Mouse (Mus musculus): ENCODE results near the gene Pank4. TPM values are rescaled to one million over a fixed set of nuclear protein-coding genes. Genes with fewer than 3 reads are reported as not detected.

Gene Pank4
- polyA plus RNA-seq, 1 experiment from 2014 or later = 42.1 TPM

DNA sequence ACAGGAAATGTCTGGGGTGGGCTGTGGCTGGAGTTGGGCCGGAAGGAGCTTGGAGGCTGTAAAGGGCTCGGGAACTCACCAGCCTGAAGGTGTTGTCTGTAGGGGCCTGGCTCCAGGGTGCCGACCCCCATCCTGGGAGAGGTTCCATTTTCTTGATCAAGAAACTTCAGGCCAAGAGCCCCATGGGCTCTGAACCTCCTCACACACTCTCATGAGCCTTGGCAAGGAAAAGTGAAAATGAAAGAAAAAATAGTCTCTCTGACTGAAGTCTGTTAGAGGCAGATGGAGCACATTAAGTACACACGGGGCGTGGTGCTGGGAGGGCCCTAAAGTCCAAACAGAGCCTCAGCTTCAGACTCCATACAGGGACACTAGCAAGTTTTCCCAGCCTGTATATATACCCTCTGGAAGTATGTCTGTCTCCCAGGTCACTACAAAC, 36.0 kb upstream of the Pank4 start:
- no peak overlapping the region for H3K9ac ChIP-seq (ENCODE audit: low read depth, low read length)
- H3K4me1 ChIP-seq (ENCODE audit: control insufficient read depth, insufficient read depth, low read length) = no peaks in the 10 kb centered on the region
- WGBS = 67% methylated on average over 5 of the region's 5 CpGs
- no peak overlapping the region for H3K27ac ChIP-seq (ENCODE audit: low read length)
- no peak for ATAC-seq
- H3K36me3 ChIP-seq (ENCODE audit: control insufficient read depth, insufficient read depth, low read length) = no peaks in the 10 kb centered on the region
- H3K4me3 ChIP-seq (ENCODE audit: low read depth, low read length) = no peak overlapping the region
- no peak overlapping the region for H3K4me2 ChIP-seq (ENCODE audit: low read length)
- H3K27me3 ChIP-seq (ENCODE audit: control insufficient read depth, insufficient read depth, low read depth, low read length) = no peaks in the 10 kb centered on the region
- no peaks in the 10 kb centered on the region for H3K9me3 ChIP-seq (replicated peaks; ENCODE audit: control insufficient read depth, low read length, poor library complexity, severe bottlenecking)

DNA sequence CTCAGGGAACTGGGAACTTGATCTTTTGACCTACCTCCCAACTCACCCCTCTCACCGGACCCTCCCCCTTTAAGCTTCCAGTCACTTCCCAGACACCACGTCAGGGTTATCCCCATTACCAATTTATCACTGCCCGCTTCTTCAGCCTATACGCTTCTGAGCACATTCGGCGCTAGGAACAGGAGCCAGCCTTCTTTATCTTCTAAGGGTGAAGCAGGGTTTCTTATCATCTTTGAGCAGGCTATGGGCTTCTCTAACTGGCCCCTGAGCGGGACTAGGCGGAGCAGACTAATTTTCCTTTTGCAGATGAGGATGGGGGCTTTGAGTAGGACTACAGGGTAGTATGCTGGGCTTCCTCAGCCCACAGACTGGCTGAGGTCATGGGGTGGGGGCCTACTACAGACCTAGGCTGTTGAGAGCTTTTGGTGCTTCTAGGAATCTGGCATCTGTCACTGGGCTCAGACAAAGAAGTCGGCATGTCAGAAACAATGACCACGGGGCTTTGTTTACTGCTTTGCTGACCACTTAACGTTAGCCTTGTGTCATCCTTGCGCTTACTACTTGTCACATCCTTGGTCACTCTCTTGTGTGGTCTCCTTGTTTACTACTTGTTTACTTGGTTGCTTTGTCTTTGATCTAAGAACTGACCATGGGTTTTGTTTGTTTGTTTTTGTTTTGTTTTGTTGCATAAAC, 35.4 kb upstream of the Pank4 start, which contains the start of gene Tnfrsf14:
Gene Tnfrsf14, minus strand, starts transcription at position 169 of the 693 bp plus-strand sequence.
- Histone ChIP-seq H3K4me2 (ENCODE audit: low read length) (no peak within 1 kb of the TSS), H3K9ac (ENCODE audit: low read depth, low read length) (no peak within 1 kb of the TSS), H3K4me1 (ENCODE audit: control insufficient read depth, insufficient read depth, low read length) (no peaks in the 10 kb centered on the region), H3K27me3 (ENCODE audit: control insufficient read depth, insufficient read depth, low read depth, low read length) (no peaks in the 10 kb centered on the region), H3K36me3 (ENCODE audit: control insufficient read depth, insufficient read depth, low read length) (no peaks in the 10 kb centered on the region), H3K9me3 (replicated peaks; ENCODE audit: control insufficient read depth, low read length, poor library complexity, severe bottlenecking) (no peaks in the 10 kb centered on the region), H3K27ac (ENCODE audit: low read length) (no peak within 1 kb of the TSS), H3K4me3 (ENCODE audit: low read depth, low read length) (no peak within 1 kb of the TSS)
- ATAC-seq = no peak
- WGBS = 59% methylated on average over 12 of the region's 12 CpGs

DNA sequence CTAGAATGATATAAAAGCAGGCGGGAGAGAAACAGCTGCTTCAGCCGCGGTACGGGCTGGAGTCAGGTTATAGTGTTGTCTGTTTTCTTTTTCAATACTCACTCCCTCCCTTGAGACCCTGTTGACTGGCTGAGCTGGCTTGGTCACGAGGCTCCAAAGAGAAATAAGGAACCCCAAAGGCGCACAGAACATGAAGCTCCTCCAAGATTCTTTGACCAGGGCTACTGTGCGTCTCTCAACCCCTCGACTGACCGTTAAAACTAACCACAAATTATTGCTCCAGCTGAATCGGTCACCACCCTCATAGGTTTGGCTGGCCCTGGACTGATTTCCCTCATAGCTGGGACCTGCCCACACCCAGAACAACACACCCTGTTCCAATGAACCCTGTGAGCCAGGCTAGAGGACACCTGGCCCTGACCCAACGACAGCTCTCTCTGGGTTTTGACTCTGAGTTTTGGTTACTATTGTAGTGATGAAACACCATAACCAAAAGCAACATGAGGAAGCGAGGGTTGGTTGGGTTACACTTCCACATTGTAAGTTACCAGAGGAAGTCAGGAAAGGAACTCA, 34.7 kb upstream of the Pank4 start:
- no peak overlapping the region for H3K4me2 ChIP-seq (ENCODE audit: low read length)
- WGBS = 88% methylated on average over 12 of the region's 12 CpGs

DNA sequence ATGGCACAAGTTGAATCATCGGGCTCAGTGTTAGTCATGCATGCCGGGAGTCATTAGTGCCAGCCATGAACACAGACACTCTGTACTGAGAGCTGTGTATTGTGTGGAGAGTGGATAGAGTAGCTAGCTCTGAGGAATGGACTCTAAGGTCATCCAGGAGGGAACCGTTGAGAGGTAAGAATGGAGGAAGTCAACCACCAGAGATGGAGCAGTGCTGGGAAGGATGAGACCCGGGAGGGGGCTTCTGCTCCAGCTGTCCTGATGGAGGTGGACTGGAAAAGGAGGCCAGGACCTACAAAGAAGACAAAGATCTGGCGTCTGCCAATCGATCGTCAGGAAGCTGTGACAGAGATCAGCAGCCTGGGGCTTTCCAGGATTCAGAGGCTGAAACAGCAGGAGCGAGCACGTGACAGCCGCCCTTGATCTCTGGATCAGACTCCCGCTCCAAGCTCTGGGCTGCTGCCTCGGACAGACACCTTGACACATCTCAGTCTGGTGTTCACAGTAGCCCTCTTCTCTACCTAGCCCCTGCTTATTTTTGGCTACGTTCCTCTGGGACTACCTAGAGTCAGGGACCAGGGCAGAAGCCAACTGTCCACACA, 30.5 kb upstream of the Pank4 start:
- Histone ChIP-seq H3K4me3 (ENCODE audit: low read depth, low read length) (no peak overlapping the region), H3K27me3 (ENCODE audit: control insufficient read depth, insufficient read depth, low read depth, low read length) (no peaks in the 10 kb centered on the region), H3K4me1 (ENCODE audit: control insufficient read depth, insufficient read depth, low read length) (peaks cover 6% of the 10 kb centered on the region), H3K4me2 (ENCODE audit: low read length) (no peak overlapping the region), H3K9ac (ENCODE audit: low read depth, low read length) (no peak overlapping the region), H3K36me3 (ENCODE audit: control insufficient read depth, insufficient read depth, low read length) (no peaks in the 10 kb centered on the region), H3K9me3 (replicated peaks; ENCODE audit: control insufficient read depth, low read length, poor library complexity, severe bottlenecking) (no peaks in the 10 kb centered on the region), H3K27ac (ENCODE audit: low read length) (no peak overlapping the region)
- 60% methylated on average over 13 of the region's 13 CpGs for WGBS
- no peak for ATAC-seq

More for the DNA sequence above, 34.7 kb upstream of the Pank4 start:
- Histone ChIP-seq H3K27me3 (ENCODE audit: control insufficient read depth, insufficient read depth, low read depth, low read length) (no peaks in the 10 kb centered on the region), H3K36me3 (ENCODE audit: control insufficient read depth, insufficient read depth, low read length) (no peaks in the 10 kb centered on the region), H3K4me3 (ENCODE audit: low read depth, low read length) (no peak overlapping the region), H3K9ac (ENCODE audit: low read depth, low read length) (no peak overlapping the region), H3K9me3 (replicated peaks; ENCODE audit: control insufficient read depth, low read length, poor library complexity, severe bottlenecking) (no peaks in the 10 kb centered on the region), H3K4me1 (ENCODE audit: control insufficient read depth, insufficient read depth, low read length) (no peaks in the 10 kb centered on the region), H3K27ac (ENCODE audit: low read length) (no peak overlapping the region)
- no peak for ATAC-seq

DNA sequence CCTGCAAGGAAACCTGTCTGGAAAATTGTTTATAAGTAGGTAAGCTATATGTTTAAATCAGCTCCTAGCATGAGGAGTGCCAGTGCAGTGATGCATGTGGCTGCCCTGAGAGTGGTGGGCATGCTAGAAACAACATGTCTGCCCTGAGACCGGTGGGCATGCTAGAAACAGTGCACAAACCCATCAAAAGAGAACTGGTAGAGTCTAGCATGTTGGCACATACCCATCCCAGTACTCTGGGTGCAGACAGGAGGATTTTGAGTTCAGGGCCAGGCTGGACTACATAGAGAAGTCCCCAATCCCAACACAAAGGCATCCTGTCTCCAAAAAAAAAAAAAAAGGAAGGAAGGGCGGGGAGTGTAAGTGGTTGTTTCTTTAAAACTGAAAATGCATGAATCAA, 29.1 kb upstream of the Pank4 start:
- no peak for ATAC-seq
- Histone ChIP-seq H3K27me3 (ENCODE audit: control insufficient read depth, insufficient read depth, low read depth, low read length) (no peaks in the 10 kb centered on the region), H3K4me1 (ENCODE audit: control insufficient read depth, insufficient read depth, low read length) (peaks cover 6% of the 10 kb centered on the region), H3K36me3 (ENCODE audit: control insufficient read depth, insufficient read depth, low read length) (no peaks in the 10 kb centered on the region), H3K4me2 (ENCODE audit: low read length) (no peak overlapping the region), H3K27ac (ENCODE audit: low read length) (no peak overlapping the region), H3K9ac (ENCODE audit: low read depth, low read length) (no peak overlapping the region), H3K4me3 (ENCODE audit: low read depth, low read length) (no peak overlapping the region), H3K9me3 (replicated peaks; ENCODE audit: control insufficient read depth, low read length, poor library complexity, severe bottlenecking) (no peaks in the 10 kb centered on the region)
- WGBS = 88% methylated on average over 2 of the region's 2 CpGs

DNA sequence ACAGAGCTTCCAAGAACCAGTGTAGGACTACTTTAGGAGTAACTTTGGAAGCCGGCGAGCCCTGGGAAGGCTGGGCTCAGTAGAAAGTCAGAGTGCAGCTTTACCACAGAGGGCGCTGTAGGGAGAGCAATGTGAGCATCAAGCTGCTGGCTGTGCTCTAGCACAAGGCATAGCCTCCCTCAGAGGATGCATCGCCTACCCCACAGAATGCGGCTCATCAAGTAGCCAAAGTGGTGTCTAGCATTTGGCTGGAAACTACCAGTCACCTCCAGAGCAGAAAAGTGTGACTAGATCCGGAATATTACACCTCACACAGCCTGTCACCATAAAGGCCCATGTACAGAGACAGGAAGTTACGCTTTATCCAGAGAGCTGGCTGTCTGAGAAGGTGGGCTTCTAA, 28.1 kb upstream of the Pank4 start:
- Histone ChIP-seq H3K4me3 (ENCODE audit: low read depth, low read length) (no peak overlapping the region), H3K4me2 (ENCODE audit: low read length) (no peak overlapping the region), H3K36me3 (ENCODE audit: control insufficient read depth, insufficient read depth, low read length) (no peaks in the 10 kb centered on the region), H3K27me3 (ENCODE audit: control insufficient read depth, insufficient read depth, low read depth, low read length) (no peaks in the 10 kb centered on the region), H3K9ac (ENCODE audit: low read depth, low read length) (no peak overlapping the region), H3K9me3 (replicated peaks; ENCODE audit: control insufficient read depth, low read length, poor library complexity, severe bottlenecking) (no peaks in the 10 kb centered on the region), H3K27ac (ENCODE audit: low read length) (no peak overlapping the region), H3K4me1 (ENCODE audit: control insufficient read depth, insufficient read depth, low read length) (peaks cover 6% of the 10 kb centered on the region)
- ATAC-seq = no peak
- WGBS = 75% methylated on average over 7 of the region's 7 CpGs

DNA sequence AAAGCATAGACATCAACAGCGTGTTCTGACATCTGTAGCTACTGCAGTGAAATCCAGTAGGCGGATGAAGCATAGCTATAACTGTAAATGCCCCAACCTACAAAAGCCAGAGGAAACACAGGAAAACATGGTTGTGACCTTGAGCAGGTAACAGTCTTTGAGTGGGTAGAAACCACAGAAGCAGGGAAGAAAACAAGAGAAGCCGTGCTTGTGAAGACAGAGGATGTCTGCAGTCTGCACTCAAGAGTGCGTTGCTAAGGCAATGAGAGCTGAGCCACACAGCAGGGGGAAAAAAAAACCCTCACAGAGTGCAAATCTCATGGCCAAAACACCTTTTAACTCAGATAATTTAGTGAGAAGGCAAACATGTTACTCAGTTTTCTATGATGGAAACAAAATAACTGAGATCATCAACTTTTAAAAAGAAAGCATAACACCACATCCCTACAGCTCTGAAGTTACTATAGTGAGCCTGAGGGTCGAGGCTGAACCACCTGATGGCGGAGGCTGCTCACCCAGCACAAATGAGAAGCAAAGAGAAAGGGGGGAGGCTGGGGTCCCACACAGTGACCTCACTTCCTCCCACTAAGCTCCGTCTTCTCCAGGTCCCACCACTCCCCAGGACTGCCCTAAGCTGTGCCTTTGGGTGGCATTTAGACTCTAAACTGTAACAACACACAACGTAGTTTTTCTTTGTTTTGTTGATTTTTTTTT, 27.2 kb upstream of the Pank4 start:
- no peak overlapping the region for H3K4me3 ChIP-seq (ENCODE audit: low read depth, low read length)
- no peaks in the 10 kb centered on the region for H3K36me3 ChIP-seq (ENCODE audit: control insufficient read depth, insufficient read depth, low read length)
- H3K9ac ChIP-seq (ENCODE audit: low read depth, low read length) = no peak overlapping the region
- no peak overlapping the region for H3K4me2 ChIP-seq (ENCODE audit: low read length)
- no peaks in the 10 kb centered on the region for H3K27me3 ChIP-seq (ENCODE audit: control insufficient read depth, insufficient read depth, low read depth, low read length)
- H3K4me1 ChIP-seq (ENCODE audit: control insufficient read depth, insufficient read depth, low read length) = peaks cover 6% of the 10 kb centered on the region
- WGBS = 40% methylated on average over 8 of the region's 8 CpGs
- no peak for ATAC-seq
- no peaks in the 10 kb centered on the region for H3K9me3 ChIP-seq (replicated peaks; ENCODE audit: control insufficient read depth, low read length, poor library complexity, severe bottlenecking)
- peak overlapping the region; percentile 17; the same call in 1 of the 2 replicates for H3K27ac ChIP-seq (ENCODE audit: low read length)

DNA sequence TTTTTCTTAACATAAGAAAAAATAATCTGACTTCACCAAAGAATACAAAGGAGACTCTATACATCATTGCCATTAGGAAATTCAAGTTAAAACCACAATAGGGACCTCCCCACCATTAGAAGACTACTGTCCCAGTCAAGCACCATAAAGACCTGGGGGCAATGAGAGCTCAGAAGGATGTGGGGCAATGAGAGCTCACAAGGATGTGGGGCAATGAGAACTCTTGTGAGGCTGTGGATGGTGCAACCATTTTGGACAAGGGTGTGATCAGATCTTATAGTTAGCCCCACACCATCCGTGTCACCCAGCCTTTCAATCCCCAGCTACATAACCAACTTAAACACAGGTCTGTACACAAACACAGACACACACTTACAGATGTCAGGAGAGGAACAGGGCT, 26.2 kb upstream of the Pank4 start:
- no peaks in the 10 kb centered on the region for H3K9me3 ChIP-seq (replicated peaks; ENCODE audit: control insufficient read depth, low read length, poor library complexity, severe bottlenecking)
- peaks cover 6% of the 10 kb centered on the region for H3K4me1 ChIP-seq (ENCODE audit: control insufficient read depth, insufficient read depth, low read length)
- no peaks in the 10 kb centered on the region for H3K27me3 ChIP-seq (ENCODE audit: control insufficient read depth, insufficient read depth, low read depth, low read length)
- no peak overlapping the region for H3K4me2 ChIP-seq (ENCODE audit: low read length)
- H3K9ac ChIP-seq (ENCODE audit: low read depth, low read length) = no peak overlapping the region
- H3K4me3 ChIP-seq (ENCODE audit: low read depth, low read length) = no peak overlapping the region
- ATAC-seq = no peak
- no peak overlapping the region for H3K27ac ChIP-seq (ENCODE audit: low read length)
- 93% methylated on average over 1 of the region's 1 CpGs for whole genome bisulfite sequencing
- no peaks in the 10 kb centered on the region for H3K36me3 ChIP-seq (ENCODE audit: control insufficient read depth, insufficient read depth, low read length)

DNA sequence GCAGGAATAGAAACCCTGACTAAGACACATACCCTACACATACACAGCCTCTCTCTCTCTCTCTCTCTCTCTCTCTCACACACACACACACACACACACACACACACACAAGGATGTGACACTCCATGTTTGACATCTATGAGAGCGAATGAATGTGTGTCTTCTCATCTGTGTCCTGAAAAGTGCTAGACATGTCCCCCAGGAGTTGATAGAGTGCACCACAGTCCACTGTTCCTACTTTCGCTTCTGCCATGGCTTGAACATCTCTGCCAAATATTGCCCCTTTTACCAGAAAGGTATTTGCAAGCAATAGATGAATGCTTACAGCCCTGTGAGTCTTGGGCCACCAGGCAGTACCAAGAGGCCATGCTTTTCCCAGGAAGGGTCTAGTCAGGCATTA, 23.8 kb upstream of the Pank4 start:
- no peak overlapping the region for H3K4me3 ChIP-seq (ENCODE audit: low read depth, low read length)
- no peaks in the 10 kb centered on the region for H3K27me3 ChIP-seq (ENCODE audit: control insufficient read depth, insufficient read depth, low read depth, low read length)
- ATAC-seq = no peak
- 88% methylated on average over 2 of the region's 2 CpGs for WGBS
- no peak overlapping the region for H3K9ac ChIP-seq (ENCODE audit: low read depth, low read length)
- no peak overlapping the region for H3K4me2 ChIP-seq (ENCODE audit: low read length)
- H3K9me3 ChIP-seq (replicated peaks; ENCODE audit: control insufficient read depth, low read length, poor library complexity, severe bottlenecking) = no peaks in the 10 kb centered on the region
- H3K36me3 ChIP-seq (ENCODE audit: control insufficient read depth, insufficient read depth, low read length) = no peaks in the 10 kb centered on the region
- peaks cover 6% of the 10 kb centered on the region for H3K4me1 ChIP-seq (ENCODE audit: control insufficient read depth, insufficient read depth, low read length)
- H3K27ac ChIP-seq (ENCODE audit: low read length) = no peak overlapping the region

Measured in midbrain, embryonic 16.5 days (tissue).